Mouse (Mus musculus): Measurements from ENCODE around the gene Magi2.
A peak's percentile ranks its signal among the peaks of the same experiment; 100 is the strongest.

Magi2 gene

DNA sequence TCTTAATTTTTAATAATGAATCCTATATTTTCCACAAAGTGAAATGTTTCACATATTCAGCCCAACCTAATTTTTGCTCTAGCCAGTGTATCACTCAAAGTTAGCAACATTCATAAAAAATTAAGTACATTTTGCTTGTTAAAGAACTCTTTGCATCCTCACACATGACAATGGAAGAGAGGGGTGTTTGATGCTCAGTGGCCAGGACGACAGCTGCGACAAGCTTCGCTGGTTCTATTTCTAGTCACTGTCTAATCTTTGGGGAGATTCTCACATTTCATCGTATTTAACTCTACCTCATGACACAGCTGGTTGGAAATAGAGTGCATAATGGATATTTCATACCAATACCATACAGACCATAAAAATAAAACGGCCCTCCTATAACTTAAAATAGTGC, 1379.7 kb downstream of the Magi2 start:
- DNase-seq (ENCODE audit: low spot score) = no peak

DNA sequence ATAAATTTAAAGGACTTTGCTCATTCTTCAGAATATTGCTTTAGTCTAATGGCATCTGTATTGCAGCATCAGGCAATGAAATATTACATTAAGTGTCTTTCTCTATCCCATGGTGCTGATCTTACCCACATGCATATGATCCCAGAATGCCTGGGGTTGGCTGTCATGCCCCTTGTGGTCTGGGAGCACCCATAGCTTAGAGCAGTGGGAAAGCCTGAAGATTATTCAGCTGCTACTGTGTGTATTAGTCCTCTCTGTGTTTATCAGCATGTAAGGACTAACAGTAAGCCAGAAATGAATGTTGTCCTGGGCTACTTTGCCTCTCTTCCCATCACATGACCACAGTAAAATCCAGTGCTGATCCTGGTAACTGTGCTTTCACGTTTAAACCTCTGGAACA, 1380.7 kb downstream of the Magi2 start:
- no peak for DNase-seq (ENCODE audit: low spot score)

DNA sequence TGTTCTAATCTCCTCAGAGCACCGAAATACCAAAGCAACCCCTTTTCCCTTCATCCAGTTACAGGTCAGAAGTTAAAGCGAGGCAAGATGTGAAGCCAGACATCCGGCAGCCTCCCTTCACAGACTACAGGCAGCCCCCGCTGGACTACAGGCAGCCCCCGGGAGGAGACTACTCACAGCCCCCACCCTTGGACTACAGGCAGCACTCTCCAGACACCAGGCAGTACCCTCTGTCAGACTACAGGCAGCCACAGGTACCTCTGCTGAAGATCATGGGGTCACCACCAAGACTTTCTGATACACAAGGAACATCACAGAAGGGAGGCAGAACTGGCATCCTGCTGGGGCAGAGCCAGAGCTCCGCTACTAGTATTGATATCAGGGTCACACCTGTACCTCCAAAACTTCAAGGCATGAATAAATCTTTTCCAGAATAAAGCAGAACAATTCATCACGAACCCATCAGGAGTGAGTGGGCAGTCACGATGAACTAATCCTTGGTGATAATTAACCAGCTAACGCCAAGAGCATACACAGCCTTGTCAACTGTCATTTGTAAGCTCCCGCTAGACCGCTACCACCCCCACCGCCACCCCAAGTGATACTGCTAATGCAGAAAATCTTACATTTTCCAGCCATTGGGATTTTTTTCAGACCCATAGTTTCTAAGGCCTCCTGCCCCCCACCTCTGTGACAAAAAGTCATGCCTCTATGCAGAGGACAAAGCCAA, 1382.5 kb downstream of the Magi2 start:
- no peak for DNase-seq (ENCODE audit: low spot score)

DNA sequence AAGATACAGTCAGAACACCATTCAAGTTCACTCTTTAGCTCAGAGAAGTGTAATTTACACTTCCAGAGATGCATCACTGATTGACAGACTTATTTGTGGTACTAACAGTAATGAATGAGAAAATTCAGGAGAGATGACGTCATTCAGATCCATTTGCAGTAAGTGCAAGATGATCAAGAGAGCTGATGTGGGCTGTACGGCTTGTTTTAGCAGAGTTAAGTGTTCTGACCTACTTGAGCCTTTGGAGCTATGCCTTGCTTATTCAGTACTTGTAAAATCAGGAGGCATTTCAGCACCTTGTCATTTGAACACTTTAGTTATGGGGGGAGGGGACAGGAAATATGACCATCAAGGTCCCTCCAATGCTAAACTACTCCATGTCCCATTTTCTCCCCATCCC, 1383.8 kb downstream of the Magi2 start:
- no peak for DNase-seq (ENCODE audit: low spot score)

DNA sequence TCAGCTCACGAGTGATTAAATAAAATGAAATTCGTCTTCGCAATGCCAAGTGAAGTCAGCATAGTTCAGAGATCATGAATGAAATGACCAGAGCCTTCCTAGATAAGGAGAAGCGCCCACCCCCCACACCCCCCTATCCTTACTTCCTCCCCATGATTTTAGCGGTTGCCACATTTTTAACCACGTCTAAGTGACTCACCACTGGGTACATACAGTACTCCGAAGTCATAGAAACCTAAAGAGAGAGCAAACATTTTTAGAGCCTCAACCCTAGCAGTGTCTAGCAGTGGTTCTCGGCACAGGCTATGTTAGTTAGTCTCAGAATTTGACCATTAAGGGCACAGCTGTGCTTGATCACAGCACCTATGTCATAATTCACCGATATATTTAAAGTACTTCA, 1385.8 kb downstream of the Magi2 start:
- DNase-seq (ENCODE audit: low spot score) = no peak

DNA sequence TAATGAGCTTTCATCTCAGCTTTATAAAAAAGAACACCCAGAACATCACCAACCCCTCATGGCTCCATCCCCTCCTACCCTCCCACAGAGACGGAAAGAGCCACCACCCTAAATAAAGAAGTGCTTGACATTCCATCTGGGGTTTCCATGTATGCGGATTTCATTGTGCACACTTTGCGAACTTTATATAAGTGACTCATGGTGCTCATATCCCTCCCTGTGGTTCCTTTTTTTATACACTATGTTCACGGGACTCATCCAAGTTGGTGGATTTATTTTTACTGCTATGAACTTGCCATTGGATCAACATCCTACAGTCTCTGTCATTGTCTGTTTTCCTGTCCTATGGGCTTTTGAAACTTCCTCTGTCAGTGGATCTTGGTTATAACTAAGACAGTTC, 1388.1 kb downstream of the Magi2 start:
- DNase-seq (ENCODE audit: low spot score) = no peak

DNA sequence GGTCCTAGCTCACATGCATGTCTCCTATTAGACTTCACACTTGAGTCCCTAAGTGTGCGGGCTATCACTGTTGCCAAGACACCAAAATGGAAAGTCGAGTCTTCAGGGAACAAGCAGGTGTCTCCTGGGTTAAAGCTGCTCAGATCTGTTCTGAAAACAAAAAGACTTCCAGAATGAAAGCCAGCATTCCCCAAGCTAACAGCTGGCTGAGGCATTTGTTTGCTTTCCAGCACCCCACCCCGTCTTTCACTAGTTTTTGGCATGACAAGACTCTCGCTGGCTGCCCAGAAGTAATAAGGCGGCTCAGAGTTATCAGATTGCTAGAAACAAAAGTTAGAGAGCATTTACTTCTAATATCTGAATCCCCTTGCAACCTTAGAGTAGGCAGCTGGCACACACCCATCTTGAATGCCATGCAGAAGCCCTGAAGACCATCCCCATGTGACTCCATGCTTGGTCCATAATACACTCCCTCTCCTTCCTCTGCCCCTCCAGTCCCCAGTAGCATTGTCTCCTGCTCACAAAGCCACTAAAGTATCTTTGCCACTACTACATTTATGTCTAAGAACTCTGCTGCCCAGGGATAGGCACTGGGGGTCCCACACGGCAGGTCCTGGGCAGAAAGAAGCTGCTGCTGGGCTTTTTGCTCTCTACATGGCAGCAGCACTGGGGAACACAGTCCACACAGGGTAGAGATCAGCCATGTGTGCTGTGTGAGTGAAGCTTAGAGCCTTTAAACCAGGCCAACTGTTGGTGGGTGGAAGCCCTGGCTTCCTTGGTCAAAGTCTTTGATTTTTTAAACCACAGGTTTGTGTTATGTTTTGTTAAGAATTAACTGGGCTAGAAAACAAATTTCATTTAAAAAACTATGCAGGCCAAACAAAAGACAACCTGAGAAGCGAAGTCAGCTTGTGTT, 1394.0 kb downstream of the Magi2 start:
- DNase-seq (ENCODE audit: low spot score) = no peak

DNA sequence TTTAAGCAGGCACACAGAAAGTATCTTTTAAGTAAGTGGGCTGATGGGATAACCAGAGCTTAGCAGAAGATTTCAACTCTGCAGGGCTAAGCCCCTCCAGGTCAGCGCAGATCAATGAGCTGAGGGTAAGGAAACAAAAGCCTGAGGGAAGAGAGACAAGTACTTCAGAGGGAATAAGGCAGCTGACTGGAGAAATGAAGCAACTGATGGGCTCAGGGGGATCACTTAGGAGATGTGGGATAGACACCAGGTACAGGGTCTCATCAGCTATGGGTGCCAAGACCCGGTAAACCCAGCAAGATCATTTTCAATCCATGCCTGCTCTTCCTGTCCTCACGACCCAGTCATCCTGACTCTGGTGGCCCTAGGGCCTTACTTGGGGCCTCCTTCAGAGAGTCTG, 1395.6 kb downstream of the Magi2 start:
- no peak for DNase-seq (ENCODE audit: low spot score)

DNA sequence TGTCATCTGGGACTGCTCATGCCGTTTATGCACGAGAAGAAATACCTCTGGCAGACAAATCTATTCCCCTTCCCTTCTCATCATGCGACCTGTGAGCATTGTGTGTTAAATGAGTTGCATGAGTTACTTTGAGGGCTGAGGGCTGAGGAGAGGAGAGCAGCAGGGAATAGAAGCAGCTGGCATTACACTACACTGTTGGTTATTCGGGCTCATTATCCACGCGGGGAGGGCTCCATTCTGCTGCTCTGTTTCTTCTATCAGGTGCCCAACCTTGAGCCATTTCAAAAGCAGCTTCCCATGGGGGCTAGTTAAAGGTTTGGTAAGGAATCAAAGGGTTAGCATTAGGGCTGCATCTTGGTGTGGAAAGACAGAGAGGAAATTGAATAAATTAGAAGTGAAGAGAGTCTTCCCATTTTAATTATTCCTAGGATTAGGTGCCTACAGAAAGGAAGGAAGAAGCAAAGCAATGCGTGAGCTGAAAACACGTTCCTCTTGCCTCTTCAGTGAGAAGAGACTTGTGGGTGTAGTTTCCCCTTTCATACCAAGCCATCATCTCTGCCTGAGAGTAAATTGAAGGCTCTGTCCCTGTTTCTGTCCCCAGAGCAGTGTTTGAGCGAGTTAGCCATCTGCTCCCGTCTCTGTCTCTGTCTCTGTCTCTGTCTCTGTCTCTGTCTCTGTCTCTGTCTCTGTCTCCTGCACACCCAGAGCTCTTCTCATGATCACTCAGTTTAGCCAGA, 1396.2 kb downstream of the Magi2 start:
- DNase-seq (ENCODE audit: low spot score) = no peak

DNA sequence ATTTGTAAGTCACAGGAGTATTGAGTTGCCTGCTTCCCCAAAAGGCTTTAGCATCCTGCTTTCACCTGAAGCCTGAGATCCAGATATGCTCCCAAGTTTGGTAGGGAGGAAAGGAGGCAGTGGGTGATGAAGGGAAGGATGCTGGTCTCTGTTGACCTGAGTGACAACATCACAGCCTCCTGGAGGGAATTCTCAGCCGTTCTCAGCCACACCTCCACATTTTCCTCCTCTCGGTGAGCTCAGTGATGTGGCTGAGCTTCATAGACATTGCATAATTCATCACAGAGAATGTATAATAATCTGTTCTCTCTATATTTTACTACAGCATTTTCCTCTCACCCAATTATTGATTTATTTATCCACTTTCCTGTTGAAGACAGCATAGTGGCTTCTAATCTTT, 1398.3 kb downstream of the Magi2 start:
- DNase-seq (ENCODE audit: low spot score) = no peak

DNA sequence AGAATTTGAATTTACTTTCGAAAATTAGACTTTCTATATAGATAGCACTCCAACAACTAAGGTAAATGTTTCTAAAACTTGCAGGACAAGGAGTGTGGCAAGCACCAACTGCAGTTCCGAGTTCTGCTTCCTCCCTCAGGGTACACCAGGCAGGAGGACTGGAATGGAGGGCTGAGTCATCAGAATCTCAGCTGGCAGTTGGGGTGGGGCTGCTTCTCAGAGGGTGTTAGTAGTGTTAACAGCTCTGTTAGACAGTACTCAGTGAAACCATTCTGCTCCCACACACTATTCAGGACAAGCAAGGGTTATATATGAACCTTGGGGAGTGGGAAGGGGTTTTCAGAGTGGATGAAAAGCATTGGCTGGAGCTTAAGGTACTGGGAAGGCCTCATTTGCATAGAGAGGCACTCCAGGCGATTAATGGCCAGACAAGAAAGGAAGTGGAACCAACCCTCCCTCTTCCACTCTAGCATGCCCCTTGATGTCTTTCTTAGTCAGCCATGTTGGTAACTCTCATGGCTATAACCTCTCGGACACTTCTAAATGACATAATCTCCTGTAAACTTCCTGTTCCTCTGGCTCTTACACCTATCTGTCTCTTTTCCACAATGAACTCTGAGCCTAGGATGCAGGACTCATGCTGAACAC, 1402.2 kb downstream of the Magi2 start:
- DNase-seq (ENCODE audit: low spot score) = no peak

DNA sequence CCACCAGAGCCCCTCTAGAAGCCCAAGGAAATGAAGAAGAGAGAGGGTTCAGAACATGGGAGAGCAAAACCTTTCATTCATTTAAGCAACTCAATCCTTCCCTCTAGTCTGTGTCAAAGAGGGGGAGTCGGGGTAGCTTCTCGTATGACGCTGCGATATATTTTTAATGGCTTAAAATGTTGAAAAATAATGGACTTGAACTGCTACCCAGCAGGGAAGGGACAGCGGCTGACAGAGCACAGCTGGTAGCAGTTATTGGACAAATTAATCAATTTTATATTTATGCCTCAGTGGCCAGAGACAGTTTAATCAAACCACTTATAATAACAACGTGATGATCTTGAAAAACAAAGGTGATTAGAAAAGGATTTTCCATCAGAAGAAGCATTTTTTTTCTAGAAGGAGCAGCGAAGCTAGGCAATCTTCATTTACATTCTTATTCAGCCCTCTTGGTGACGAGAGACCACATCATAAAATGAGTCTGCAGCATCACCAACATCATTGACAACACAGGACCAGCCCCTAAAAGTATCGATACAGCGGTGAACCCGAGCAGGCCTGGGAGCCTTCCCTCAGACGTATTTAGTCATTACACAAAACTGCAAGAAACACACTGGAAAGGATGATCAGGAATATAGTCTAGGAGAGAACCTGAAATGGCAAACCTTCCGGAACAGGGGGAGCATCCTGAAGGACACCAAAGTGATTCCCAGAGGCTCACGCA, 1407.4 kb downstream of the Magi2 start:
- DNase-seq (ENCODE audit: low spot score) = peak; percentile 25

DNA sequence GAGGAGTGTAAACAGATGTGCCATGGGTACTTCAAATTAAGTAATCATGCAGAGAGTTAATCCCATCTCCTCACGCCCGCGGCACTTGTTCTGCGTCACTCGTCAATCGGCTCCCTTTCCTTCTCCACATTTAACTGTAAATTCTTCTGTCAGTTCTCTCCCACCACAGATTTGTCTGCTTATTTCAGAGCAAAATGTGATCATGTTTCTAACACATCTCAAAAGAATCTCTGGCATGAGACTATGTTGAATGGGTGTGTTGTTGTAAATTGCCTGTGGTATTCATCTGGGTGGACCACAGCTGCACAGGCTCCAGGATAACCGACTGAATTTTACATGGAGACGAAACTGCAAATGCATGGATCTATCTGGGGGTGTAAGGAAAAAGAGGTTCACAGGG, 1408.0 kb downstream of the Magi2 start:
- DNase-seq (ENCODE audit: low spot score) = peak; percentile 24

DNA sequence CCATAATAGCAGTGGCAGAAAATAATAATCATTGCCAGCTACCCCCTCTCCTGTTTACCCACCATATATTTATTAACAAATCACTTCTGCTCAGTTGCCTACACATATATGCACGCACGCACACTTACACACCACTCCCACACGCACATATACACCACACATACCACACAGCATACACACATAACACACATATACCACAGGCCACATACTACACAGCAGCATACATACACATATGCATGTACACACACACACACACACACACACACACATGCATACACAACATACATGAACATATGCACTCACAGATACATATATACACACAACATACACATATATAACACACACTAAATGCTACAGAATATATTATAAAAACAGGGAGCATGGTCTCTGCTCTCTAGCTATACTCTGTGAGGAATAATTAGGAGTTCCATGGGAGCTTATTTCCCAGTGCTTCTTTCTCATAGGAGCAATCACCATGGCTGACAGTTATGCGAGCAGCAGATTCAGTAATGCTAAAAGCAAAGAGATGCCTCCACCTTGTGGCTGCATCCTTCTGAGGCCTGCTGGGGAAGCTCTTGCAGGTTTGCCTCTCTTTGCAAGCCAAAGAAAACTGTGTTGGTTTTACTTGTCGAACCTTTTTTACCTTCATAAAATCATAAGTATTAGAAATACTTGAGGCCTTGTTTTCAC, 1410.6 kb downstream of the Magi2 start:
- DNase-seq (ENCODE audit: low spot score) = peak; percentile 49

DNA sequence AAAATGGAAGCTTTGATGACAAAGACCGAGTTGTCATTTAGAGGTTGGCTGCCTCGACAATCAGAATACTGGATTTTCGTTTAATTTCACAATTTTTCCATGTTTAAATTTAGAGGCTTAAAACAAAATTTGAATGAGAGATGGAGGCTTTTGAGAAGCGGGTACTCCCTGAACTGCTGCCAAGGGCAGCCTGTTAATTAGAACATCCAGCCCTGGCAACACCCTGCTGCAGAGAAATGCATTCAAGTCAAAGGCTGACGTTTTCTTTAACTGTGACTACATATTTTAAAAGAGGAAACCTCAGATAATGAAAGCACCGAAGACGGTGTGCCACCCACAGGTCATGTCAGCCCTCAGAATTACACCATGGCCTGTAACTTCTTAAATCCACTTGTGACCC, 1415.4 kb downstream of the Magi2 start:
- no peak for DNase-seq (ENCODE audit: low spot score)

DNA sequence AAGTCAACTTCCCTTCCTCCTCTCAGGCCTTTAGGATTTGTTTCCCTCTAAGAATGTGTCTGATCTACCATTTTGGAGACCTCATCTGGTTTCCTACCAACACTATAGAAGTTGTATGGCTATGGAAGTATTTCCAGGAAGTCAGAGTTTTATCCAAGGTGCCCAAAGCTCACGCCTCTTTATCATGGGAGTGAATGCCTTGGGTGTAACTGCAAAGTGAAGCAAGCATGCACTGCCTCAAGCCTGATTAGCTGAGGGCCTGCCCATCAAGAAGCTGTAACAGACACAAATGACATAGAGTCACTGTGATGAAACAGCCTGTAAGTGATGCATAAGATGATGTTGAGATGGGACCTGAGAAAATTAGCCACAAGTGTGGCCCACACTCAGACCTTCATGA, 1416.9 kb downstream of the Magi2 start:
- DNase-seq (ENCODE audit: low spot score) = no peak

DNA sequence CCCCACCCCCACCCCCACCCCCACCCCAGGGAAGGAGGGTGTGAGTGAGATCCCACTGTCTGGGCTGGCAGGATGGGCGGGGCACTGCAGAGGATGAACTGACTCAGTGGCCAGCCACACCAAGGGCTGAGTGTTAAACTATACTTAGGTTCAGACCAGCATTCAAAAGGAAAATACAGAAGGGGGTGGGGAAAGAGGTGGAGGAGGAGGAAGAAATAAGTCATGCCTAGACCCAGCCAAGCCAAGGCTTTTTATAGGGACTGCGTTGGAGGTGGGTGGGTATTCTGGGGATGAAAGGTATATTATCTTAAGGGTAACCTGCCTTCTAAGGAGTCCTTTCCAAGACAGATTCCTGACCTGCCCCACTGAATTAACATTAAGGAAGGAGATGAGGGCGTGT, 1420.1 kb downstream of the Magi2 start:
- no peak for DNase-seq (ENCODE audit: low spot score)

DNA sequence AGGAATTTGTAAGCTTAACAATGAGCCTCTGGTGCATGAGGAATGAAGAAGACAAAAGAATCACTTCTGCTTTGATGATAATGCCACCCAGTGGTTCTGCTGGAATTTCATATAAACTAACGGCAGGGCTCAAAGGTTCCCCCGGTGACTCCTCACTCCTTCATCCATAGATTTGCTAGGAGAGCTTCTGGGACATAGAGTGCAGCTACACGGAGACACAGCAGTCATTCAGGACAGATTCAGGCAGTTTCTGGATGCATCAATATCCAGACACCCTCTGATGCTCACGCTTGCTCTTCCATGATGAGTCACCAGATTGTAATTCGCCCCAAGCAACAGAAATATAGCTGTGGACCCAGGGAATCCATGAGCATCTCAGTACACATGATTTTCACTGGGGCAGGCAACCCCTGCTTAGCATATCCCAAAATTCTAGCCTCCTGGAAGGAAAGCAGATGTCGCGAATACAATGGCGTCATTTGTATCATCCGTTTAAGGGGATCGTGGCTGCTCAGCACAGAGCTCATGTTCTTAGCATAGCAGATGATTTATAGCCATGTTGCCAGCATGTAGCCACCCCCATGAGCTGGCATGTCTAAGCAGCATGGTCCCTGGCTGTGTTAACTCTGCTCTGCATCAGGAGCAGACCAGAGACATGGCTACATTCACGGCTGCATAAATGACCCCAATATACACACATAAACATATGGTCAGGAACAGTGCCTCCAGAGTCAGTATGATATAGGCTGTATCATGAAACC, 1426.8 kb downstream of the Magi2 start:
- DNase-seq (ENCODE audit: low spot score) = peak; percentile 70

DNA sequence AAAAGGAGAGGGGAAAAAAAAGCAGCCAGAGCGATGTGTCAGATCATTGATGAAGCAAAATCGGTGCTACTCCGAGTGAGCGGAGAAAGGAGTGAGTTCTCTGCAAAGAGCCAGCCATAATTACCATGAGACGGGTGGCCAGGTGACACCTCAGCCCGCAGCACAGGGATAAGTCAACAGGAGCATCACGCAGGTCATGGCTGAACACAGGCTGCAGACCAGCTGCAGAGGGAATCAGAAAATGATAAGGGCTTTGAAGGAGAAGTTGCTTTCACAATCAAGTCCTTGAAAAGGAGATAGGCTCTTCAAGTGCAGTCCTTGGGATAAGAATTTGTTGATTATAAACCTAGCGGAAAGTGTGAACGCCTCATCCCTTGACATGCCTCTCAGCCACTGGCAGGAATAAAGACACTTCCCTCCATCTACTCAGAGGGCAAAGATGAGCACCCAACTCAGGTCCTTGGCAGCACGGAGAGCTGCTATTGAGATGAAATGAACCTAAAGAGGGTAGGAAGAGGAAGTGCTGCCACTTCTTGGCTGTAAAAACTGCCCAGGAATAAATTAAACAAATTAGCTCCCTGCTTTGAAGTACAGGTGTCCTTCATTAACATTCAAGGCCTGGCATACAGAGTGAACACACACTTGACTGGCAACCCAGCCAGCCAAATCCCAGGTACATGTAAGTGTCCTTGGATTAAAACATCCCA, 1428.1 kb downstream of the Magi2 start:
- DNase-seq (ENCODE audit: low spot score) = no peak

DNA sequence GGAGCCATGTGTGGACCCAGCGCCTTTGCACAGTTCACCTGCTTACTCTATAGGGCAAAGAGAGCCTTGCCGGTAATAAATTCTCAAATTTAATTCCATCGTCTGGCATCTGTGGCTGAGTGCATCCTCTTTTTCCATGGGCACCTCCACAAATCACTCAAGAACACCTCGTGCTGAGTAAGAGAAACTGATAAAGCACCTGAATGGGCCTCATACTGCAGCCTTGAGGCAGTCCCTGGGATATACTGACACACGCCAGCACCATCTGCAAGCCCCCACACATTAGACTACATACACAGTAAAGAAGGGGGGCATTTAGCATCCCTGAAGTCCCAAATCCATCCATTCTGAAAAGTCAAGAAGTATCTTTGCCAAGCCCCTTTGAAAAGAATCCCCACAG, 1430.2 kb downstream of the Magi2 start:
- no peak for DNase-seq (ENCODE audit: low spot score)
